Mouse (Mus musculus): ENCODE measurements around the gene Gm20388.

Gene Gm20388

DNA sequence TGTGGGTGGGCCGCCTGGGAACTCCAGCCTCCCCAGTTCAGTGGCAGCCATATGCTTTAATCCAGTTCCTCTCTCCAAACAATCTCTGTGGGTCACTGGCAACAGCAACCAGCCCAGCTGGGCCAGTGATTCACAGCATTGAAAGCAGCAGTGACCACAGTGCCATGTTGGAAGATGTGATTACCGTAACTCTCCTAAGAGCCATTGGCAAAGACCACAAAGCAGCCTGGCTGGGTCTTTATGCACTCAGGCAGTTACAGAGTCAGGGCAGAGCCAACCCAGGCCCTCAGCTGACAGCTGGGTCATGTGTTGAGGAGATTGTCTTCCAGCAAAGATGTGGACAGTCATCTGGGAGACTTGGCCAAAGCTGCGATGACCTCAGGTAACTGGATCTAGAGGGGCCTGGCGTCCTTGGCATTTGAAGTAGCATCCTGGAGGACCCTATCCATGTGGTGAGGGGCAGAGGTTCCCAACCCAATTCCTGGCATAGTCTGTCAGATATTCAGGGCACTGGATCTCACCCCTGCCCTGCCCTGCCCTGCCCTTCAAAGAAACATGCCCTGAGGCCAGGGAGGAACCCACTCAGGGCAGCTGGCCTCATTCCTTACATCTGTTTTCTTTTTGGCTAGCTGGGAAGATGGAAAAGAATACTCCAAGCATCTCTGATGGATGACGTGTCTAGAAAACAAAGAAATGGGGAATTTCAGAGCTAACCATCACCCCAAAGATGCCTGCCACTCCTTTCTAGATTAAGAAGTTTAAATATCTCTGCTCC lies 1052.2 kb downstream of the Gm20388 start:
- no peak for DNase-seq (ENCODE audit: low spot score)

- DNase-seq (ENCODE audit: low spot score) = no peak
Measured at GRCm38 (mm10) chr8:120966557-120966956, 1055.9 kb downstream of the Gm20388 start.

DNA sequence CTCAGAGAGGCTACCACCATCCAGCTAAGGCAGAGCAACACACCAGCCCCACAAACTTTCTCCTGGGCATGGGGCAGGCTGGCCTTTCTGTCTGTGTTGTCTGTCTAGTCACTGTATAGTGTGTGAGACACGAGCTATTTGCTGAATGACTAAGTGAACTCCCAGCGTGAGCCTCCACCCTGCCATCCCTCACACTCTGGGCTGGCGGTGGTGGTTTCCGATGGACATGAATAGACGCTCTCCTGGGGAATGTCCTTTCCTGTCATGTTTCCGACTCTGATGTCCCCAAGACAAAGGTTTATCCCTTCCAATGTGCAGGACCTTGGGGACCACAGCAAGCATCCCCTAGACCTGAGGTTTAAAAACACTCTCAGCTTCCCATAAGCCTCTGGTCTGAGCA lies 1057.7 kb downstream of the Gm20388 start:
- DNase-seq (ENCODE audit: low spot score) = no peak

GRCm38 (mm10) chr8:120970346-120970745 lies 1059.7 kb downstream of the Gm20388 start:
- DNase-seq (ENCODE audit: low spot score) = peak; percentile 51

GRCm38 (mm10) chr8:120971691-120972469 lies 1061.2 kb downstream of the Gm20388 start:
- peak; percentile 58 for DNase-seq (ENCODE audit: low spot score)

- no peak for DNase-seq (ENCODE audit: low spot score)
Measured at GRCm38 (mm10) chr8:120973046-120973445, 1062.4 kb downstream of the Gm20388 start.

DNA sequence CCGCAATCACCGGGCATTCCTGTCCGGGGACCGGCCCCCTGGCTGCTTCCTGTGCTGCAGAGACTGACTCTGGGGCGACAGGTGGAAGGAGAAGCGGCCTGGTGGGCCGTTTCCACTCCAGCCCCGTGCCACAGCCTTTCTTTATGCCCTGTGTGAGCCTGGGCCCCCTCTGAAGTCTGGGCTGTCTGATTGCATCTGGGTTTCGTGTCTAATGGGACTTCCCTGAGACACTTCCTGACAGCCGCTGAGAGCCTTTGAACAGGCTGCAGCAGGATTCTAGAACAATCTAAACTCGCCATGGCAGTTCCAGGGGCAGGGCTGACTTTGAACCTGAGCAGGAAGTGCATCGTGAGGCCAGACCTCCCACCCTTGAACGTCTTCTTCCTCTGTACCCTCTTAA lies 1066.5 kb downstream of the Gm20388 start:
- no peak for DNase-seq (ENCODE audit: low spot score)

DNA sequence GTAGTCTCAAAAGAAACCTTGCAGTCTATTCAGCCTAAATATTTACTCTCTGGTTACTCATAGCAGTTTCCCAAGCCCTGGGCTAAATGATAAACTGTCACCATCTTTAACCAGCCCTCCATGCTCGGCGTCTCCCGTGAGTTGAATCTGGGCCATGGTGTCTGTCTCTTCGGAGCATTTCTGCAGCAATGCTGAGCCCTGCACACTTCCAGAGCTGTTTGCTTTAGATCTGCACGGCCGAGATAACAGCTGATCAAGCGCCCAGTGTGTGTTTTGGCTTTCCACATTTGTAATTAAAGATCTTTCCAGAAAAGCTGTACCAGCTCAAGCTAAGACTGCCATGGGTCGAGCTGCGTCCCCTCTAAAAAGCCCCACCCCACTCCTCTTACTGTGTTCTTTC lies 1068.6 kb downstream of the Gm20388 start:
- no peak for DNase-seq (ENCODE audit: low spot score)

DNA sequence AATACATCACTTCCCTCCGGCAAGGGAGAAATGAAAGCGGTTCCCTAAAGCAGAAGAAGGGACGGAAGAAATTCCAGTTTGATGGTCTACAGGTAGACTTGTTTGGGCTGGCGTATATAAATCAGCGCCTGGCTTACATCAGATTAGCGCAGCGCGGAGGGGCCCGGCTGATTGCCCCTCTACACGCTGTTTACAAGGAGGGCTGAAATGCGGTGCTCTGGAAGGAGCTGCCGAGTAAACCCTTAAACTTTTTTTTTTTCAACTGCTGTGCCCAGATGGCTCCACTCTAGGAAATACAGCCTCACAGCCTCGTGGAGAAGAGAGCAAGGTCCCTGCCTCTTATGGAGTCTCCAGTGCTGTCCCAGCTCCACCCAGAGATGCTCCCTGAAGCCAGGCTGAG lies 1070.3 kb downstream of the Gm20388 start:
- no peak for DNase-seq (ENCODE audit: low spot score)

DNA sequence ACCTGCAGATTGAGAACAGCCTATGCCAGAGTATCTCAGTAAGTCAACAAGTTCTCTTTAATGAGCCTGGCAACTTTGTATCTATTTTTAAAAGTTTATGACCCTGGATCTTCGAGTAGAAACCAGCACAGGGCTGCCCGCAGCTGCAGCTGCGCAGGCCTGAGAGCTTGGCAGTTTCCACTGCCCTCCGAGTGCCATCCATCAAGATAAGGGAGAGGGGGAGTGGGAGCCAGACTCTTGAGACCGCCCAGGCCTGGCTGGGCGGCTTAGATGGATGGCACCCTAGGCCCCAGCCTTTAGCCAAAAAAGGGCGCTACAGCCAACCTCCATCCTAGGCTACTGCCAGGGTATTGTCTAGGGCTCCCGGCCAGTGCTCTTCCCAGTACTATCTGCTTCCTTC lies 1074.2 kb downstream of the Gm20388 start:
- no peak for DNase-seq (ENCODE audit: low spot score)

DNA sequence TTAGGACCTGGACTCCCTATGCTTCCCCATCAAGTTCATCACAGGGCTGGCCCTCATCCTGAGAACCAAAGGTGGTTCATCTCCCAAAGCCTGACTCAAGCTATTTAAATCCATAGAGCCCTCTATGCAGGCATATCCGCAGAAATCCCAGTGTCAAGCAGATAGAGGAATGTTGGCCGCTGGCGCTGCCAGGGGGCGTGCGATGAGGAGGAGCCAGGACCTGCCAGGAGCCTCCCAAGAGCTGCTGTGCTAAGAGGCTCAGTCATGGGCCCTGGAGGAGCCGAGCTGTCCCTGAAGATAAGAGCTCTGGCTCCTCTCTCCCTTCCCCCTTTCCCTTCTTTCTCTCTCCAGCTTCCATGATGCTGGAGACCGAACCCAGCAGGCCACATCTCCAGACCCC lies 1075.4 kb downstream of the Gm20388 start:
- DNase-seq (ENCODE audit: low spot score) = no peak

DNA sequence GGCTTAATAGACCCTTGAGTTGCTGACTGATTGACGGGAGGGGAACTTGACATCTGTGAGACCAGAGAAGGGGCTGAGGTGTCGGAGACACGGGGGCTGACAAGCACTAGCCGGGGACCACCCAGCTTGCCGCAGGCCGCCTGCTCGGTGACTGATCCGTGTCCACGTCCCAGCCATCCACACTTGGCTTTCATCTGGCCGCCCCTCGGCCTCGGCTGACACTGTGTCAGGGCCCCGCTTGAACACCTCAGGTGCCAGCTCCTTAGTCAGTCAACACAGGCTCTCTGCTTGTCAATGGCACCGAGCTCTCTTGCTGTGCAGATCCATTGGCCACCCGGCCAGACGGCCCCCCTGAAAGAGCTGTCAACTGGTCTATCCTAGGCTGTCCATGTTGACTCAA lies 1083.1 kb downstream of the Gm20388 start:
- DNase-seq (ENCODE audit: low spot score) = peak; percentile 56

GRCm38 (mm10) chr8:120995424-120995823 lies 1084.8 kb downstream of the Gm20388 start:
- no peak for DNase-seq (ENCODE audit: low spot score)

DNA sequence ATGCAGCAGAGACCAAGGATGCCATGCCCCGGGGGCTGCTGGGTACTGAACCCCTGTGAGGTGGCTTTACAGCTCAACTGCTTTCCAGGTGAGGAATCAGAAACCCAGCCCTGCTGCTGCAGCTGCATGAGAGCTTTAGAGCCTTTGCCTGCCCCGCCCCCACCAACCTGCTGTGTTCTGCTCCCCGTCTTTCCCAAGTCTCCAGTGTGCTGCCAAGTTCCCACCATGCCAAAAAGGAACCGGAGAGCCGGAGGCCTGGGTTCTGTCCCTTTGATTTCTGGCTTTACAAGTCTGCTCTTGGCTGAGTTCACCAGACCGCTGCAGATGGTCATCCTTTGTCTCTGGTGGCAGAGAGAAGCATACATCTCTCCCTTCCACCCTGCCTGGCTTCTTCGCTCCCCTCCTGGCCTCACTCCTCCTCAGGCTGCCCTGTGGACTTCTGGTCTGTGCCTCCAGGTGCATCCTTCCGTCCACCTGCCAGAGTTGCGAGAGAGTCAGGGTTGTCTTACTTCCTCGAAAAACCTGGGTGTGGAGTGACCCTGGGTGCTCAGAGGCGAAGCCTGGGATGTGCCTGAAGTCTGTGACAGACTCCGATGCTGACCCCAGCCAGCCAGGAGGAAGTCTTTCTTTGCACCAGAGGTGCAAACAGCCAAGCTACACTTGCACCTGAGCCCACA lies 1086.4 kb downstream of the Gm20388 start:
- no peak for DNase-seq (ENCODE audit: low spot score)

DNA sequence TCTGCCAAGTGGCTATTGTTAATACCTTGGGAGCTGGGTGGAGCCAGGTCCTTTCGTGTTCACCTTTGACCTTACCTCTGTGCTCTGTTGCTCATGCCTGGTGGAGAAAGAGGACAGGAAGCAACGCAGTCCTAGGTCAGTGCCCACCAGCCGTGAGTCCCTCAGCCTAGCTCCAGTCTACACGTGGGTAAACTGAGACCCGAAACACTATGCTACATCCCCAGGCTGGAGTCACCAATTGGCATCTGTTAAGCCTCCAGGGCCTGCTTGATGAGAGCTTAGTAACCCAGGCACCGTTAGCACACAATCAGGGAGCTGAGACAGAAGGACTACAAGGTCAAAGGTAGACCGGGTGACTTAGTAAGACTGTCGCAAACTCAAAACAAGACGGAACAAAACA lies 1087.3 kb downstream of the Gm20388 start:
- DNase-seq (ENCODE audit: low spot score) = no peak

DNA sequence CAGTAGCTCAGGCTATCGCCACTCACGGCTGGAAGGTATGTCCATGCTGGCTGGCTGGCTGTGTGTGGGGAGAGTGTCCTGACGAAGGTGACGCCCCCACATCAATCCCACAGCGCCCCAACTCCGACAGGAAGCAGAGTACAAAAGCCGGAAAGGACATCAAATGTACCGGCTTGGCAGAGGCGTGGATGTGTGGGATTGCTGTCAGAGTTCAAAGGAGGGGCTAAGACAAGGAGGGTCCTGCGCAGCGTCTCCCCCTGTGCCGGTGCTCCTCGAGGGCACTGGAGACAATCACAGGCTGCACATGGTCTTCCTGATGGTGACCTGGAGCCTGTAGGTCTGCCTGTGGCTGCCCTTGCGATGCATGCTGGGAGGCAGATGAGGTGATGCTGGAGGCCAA lies 1088.3 kb downstream of the Gm20388 start:
- no peak for DNase-seq (ENCODE audit: low spot score)

- no peak for DNase-seq (ENCODE audit: low spot score)
Measured at GRCm38 (mm10) chr8:121001951-121002350, 1091.3 kb downstream of the Gm20388 start.

- DNase-seq (ENCODE audit: low spot score) = peak; percentile 39
Measured at GRCm38 (mm10) chr8:121002871-121003539, 1092.4 kb downstream of the Gm20388 start.

GRCm38 (mm10) chr8:121003639-121004038 lies 1093.0 kb downstream of the Gm20388 start:
- DNase-seq (ENCODE audit: low spot score) = no peak

- DNase-seq (ENCODE audit: low spot score) = no peak
Measured at GRCm38 (mm10) chr8:121013318-121013717, 1102.7 kb downstream of the Gm20388 start.

- DNase-seq (ENCODE audit: low spot score) = no peak
Measured at GRCm38 (mm10) chr8:121016621-121017020, 1106.0 kb downstream of the Gm20388 start.

GRCm38 (mm10) chr8:121018236-121018635 lies 1107.6 kb downstream of the Gm20388 start:
- no peak for DNase-seq (ENCODE audit: low spot score)
